Mouse (Mus musculus) spleen, postnatal 36 days (tissue): ENCODE data around the gene Pbx1.

Experiments
- DNase-seq, 2 experiments: peaks; one replicate each; pipeline ENCODE4 v3.0.0; 2022; ENCODE audit warnings: low spot score in 2 of 2, mixed read lengths in 1 of 2

The Pbx1 gene

GRCm38 (mm10) chr1:168344262-168344661 is 87.8 kb downstream of the Pbx1 start:
- DNase-seq, result no peak

GRCm38 (mm10) chr1:168342269-168342668 is 89.8 kb downstream of the Pbx1 start:
- no peak for DNase-seq

DNA sequence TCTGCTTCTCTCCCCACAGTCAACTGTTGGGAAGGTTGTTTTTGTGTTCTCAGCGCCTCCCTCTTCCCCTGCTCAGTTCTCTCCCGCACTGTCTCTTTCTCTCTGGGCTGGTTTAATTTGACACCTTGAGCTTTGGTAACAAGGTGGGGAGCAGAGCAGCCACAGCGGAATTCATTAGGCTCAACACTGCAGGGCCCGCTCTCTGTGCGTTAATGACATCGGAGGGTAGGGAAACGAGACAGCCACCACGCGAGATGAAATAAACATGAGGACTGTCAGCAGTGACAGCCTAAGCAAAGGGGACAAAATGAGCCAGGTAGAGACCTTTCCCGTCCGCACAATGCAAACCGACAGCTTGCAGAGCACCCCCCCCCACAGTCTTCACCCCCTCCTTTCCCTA is 90.2 kb downstream of the Pbx1 start:
- no peak for DNase-seq

DNA sequence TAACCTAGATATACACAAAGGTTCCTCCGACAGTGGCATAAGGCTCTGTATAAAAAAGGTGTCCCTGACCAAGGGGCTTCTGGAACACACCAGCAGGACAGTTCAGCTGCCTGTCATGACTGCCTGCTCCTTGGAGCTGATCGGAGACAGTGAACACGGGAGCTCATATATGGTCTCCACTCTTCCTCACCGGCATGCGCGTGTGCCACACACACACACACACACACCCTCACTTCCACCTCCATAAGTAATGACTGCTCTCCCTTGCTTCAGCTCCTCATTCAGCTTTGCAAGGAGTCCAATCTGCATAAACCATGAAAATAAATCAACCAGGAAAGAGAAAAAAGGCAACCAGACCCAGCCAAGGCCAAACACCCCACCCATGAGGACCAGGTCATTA is 90.7 kb downstream of the Pbx1 start:
- DNase-seq, result no peak

DNA sequence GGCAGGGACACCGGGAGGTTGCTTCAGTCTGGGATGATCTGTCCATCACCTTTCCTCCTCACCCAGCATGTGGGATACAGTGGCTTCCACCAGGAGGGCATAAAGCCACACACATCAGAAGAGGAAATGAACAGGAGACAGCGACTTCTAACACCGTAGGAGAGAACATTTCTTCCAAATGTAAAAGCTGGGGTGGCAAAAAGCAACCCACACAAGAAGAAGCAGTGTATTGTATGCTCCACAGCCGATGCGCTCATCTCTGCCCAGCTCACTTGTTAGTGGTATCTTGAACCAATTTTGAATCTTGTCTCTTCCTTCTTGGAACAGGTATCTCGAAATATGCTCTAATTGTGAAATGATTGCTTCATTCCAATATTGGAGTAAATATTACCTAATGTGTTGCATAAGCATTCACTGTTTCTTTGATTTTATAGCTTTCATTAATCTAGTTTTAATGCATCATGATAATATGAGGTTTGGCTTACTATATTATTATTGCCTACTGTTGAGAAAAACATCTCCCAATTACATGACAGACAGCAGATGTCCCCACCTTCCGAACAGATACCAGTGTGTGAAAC is 95.7 kb downstream of the Pbx1 start:
- no peak for DNase-seq

DNA sequence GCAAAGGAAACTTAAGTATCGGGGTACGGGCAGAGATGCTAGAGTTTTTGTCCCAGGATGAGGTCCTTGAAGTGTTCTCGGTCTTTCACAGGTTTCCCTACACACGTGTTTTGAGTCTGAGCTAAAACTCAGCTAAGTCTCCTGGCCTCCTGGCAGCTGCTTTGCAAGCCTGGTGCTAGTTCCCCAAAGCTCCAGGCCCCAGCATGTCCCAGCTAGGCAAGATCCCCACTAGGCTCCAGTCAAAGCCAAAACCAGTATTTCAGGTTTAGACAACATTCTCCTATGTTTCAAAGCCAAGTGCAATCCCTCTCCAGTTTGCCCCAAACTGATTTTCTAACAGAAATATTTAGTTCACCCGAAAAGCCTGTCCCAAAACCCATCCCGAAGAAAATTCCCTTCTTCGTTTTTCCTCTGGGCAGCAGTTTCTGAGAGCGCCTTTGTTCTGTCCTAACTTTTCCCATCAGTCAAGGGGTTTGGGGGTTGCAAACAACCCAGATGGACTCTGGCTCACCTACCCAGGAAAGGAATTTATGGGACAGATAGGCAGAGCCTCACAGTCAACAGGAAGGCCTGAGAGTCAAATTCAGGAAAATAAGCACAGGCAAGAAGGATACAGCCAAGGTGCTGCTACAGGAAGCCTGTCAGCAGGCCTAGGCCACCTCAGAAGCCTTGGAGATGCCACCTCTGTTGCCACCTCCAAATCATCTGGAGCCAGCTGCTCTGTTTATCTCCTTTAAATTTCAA is 97.1 kb downstream of the Pbx1 start:
- DNase-seq, result no peak

DNA sequence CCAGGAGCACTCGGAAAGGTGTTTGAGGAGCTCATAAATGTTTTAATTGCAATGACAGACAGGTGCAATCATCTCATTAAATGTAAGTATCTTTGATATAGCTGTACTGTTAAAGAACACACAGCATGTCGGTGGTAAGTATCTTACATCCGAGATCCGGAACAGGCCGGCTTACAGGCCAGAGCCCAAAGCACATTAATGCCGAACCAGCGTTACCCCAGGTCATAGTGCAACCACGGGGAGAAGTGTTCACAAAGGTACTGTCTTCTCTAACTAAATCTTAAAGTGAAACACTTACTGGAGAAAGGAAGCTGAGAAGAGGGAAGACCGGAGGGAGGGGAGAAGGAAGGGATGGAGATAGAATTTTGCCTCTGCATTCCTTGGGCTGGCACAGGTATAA is 100.0 kb downstream of the Pbx1 start:
- DNase-seq, result no peak

DNA sequence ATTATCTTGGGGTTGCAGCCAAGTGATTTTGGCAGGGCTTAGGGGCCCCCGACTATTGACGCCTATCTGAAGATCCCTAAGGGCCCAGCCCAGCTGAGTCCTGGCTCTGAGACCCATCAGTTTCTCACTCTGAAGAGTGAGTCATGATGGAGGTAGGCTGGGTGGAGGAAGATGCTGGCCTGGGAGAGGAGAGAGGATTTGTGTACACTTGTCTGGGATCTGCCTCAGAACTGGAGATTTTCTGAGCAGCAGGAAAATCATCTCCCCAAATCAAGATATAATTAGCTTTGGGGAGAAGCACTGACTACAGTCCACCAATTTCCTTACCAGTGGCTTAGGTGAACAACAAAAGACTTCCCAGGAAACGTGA is 103.8 kb downstream of the Pbx1 start:
- no peak for DNase-seq

DNA sequence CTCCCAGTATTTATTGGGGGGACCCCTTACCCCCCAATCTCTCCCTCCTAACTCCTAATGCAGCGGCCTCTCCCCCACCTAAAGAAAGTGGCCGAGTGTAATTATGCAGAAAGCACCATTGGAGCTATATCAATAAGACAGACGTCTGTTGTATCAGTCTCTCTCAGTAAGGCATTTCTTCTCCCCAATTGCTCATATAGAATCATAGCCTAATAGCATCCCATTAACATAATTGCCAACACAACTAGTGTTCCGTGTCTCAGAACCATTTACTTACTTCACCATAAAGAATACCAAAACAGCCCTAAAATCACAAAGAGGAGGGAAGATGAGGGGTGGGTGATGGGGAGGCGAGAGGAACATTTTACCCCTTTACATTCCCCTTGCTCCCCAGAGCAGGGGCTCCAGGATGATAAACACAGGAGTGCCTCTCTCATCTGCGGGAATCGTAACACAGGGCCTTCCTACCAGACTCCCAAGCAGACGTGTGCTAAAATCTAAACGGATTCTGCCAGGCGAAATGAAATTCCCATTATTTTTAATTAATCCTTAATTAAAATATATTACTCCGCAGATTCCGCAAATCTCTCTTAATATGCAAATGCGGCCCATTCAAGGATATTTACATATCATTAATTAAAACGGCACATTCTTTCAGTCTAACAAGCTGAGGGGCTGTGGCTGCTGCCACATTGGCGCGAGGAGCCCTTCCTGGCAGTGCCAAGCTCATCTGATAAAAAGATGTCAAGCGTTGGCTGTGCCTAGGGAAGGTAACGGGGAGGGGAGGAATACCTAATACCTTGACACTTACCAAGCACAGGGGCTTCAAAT is 104.5 kb downstream of the Pbx1 start:
- no peak for DNase-seq

DNA sequence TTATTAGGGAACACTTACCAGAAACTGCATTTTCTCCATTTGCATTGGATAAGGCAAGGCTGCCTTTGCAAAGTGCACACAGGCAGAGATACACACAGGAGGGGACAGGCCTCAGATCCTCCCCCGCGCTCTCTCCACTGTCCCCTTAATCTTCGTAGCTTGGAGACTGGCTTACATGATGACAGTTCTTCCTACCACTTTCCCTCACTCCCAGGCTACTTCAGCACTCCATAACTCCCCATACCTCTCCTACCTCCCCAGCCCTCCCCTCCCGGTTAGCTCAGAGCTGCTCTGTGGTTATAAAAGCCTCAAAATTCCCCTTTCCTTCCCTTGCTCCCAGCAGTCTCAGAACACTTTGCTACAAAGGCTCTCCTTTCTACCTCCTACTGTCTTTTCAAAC is 106.3 kb downstream of the Pbx1 start:
- DNase-seq, result no peak

- no peak for DNase-seq
These were observed 107.6 kb downstream of the Pbx1 start for GRCm38 (mm10) chr1:168324306-168325085.

GRCm38 (mm10) chr1:168323436-168324108 is 108.5 kb downstream of the Pbx1 start:
- no peak for DNase-seq

DNA sequence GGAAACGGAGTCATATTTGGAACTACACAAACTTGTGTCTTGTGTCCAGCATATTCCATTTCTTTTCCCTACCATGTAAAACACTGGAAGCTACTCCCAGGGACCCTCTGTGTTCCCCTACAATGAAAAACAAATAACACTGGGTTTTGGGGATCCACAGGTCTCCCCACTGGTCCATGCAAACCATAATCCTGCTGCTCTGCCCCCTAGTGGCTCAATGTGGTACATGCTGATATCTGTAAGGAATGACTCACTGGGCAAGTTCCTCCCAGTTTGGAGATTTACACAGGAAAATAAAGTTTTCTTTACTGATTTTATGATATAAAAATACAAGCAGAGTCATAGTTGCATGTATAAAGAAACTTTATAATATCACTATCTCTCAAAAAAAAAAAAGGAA is 109.2 kb downstream of the Pbx1 start:
- peak in 1 of 2 experiments; percentile 7 for DNase-seq

GRCm38 (mm10) chr1:168319695-168320094 is 112.4 kb downstream of the Pbx1 start:
- DNase-seq, result no peak

DNA sequence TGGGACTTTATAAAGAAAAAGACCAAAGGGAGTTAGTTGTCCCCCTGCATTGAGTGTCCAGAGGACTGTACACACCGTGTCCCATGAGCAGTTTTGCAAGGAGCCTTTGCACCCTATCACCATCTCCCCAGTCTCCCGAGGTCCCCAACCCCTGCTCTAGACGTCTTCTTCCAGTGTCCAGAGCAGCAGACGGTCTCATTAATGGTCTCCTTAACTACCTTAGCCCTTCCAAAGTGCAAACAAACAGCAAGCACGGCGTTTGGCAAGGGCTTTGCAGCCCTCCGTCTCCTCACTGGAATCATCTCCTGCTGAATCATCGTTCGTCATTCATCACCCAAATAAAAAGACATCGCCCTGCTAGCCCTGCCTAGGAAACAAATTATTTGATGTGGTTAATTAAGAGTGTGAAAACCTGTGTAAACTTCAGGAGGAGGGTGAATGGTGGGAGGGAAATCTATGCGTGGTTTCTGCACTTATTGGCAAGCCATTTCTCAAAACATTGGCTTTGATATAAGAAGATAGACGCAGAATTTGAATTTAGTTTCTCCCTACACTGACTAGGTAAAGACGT is 113.1 kb downstream of the Pbx1 start:
- DNase-seq, result no peak

- no peak for DNase-seq
These were observed 118.3 kb downstream of the Pbx1 start for GRCm38 (mm10) chr1:168313772-168314171.

GRCm38 (mm10) chr1:168312710-168313447 is 119.2 kb downstream of the Pbx1 start:
- DNase-seq, result peak in 1 of 2 experiments; percentile 34

DNA sequence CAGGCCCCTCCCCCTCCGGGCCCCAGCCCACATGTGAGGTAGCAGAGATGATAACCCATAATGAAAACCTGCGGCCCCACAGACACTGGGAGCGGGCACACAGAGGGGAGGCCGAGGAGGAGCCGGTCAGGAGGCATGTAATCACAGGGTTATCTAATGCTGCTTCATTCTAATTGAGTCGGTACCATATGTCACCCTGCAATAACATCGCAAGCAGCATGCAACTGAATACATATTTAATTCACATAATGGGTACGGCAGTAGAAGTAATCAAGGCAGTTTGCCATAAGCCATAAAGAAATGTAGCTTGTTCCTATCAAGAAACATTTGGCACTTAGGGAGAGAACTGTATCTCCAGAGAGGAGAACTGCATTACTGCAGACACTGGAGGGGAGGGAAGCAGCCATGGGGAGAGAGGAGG is 123.0 kb downstream of the Pbx1 start:
- DNase-seq, result no peak

DNA sequence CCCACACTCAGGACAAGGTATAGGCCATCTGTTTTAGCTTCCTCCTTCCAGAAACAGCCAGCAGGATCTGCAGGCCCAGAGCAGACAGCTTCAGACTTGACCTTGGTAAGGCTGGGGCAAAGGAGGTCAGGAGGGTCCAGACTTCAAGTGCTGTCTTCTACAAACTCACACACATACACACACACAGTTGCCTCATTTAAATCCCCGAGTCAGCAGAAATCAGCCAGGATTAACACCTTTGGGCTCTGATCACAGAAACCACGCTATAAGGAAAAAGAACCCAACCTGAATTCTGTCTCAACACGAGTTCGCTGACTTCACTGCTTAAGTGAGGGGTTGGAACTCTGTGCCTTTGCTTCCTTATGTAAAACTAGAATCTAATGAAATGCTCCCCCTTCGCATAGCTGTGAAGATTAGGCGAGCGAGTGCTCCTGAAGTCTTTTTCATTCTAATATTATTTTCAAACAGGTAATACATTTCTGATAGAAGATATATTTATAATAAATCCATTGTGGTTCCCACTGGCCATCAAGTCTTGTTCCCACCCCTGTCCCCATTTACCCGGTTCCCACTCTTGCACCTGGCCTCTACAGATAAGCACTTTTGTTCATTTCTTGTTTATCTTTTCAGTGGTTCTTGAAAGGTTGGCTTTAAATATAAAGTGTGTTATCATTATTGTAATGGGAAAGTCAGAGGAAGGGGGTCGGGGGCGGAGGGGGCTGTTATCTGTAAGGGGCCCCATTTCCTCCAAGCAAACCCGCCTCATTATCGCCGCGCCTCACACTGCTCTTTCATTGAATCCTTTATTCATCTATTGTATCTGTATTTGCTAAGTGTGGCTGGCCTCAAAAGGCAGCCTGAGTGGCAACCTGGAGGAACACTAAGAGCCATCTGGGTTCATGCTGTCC is 124.5 kb downstream of the Pbx1 start:
- no peak for DNase-seq
